Mouse (Mus musculus) induced T-regulatory cell, adult 2 months (primary cell): ENCODE data around the gene 4931417E11Rik.

Experiments used
- DNase-seq: peaks from one replicate; pipeline ENCODE4 v3.0.0-alpha.2; 2012; ENCODE audit warnings: low read depth

The 4931417E11Rik gene

GRCm38 (mm10) chr6:73469567-73469966 lies at the start of gene 4931417E11Rik:
4931417E11Rik (minus strand) TSS chr6:73469667.
- DNase-seq, result no peak

- no peak for DNase-seq
Observed at GRCm38 (mm10) chr6:73517818-73518396, 48.4 kb upstream of the 4931417E11Rik start.

GRCm38 (mm10) chr6:73512907-73513306 lies 43.4 kb upstream of the 4931417E11Rik start:
- DNase-seq, result no peak

- no peak for DNase-seq
Observed at GRCm38 (mm10) chr6:73499631-73500030, 30.2 kb upstream of the 4931417E11Rik start.

- DNase-seq, result no peak
Observed at GRCm38 (mm10) chr6:73497321-73497720, 27.9 kb upstream of the 4931417E11Rik start.

- DNase-seq, result no peak
Observed at GRCm38 (mm10) chr6:73490524-73490923, 21.1 kb upstream of the 4931417E11Rik start.

- DNase-seq, result no peak
Observed at GRCm38 (mm10) chr6:73485616-73486015, 16.1 kb upstream of the 4931417E11Rik start.

- no peak for DNase-seq
Observed at GRCm38 (mm10) chr6:73466084-73466483, 3.4 kb downstream of the 4931417E11Rik start.

- DNase-seq, result no peak
Observed at GRCm38 (mm10) chr6:73462543-73462942, 6.9 kb downstream of the 4931417E11Rik start.

- no peak for DNase-seq
Observed at GRCm38 (mm10) chr6:73433912-73434311, 35.6 kb downstream of the 4931417E11Rik start.

- DNase-seq, result no peak
Observed at GRCm38 (mm10) chr6:73428618-73429336, 40.7 kb downstream of the 4931417E11Rik start.

GRCm38 (mm10) chr6:73427273-73427812 lies 42.1 kb downstream of the 4931417E11Rik start:
- no peak for DNase-seq
